Mouse (Mus musculus) hindbrain, embryonic 15.5 days (tissue): Measurements from ENCODE around the gene Gm17455. TPM values are rescaled to one million over a fixed set of nuclear protein-coding genes. Genes with fewer than 3 reads are reported as not detected.

Source experiments
- ATAC-seq: fragments of 200-750 bp; cut with Nextera tagmentation; 2 replicates; pipeline ENCODE4 v1.8.0; 2017; ENCODE audit warnings: low read depth, moderate number of reproducible peaks, moderate TSS enrichment; ENCODE audit not compliant: low FRiP score
- H3K27ac ChIP-seq: fragments of 300-500 bp; sonication (generic); replicated peaks from 2 replicates; pipeline ENCODE4 v1.5.1; 2015; ENCODE audit warnings: mild to moderate bottlenecking, inconsistent platforms
- H3K27me3 ChIP-seq: fragments of 300-500 bp; sonication (generic); 2 replicates; pipeline ENCODE4 v1.6.1; 2015; ENCODE audit warnings: control low read depth, inconsistent platforms
- H3K36me3 ChIP-seq: fragments of 300-500 bp; sonication (generic); 2 replicates; pipeline ENCODE4 v1.6.1; 2015; ENCODE audit warnings: control low read depth, inconsistent platforms
- H3K4me1 ChIP-seq: fragments of 300-500 bp; sonication (generic); replicated peaks from 2 replicates; pipeline ENCODE4 v1.6.1; 2015; ENCODE audit warnings: control low read depth, inconsistent platforms
- H3K4me2 ChIP-seq: fragments of 300-500 bp; sonication (generic); 2 replicates; pipeline ENCODE4 v1.6.1; 2015; ENCODE audit warnings: moderate library complexity, mild to moderate bottlenecking, inconsistent platforms
- H3K4me3 ChIP-seq: fragments of 300-500 bp; sonication (generic); 2 replicates; pipeline ENCODE4 v1.5.1; 2015; ENCODE audit warnings: mild to moderate bottlenecking, inconsistent platforms
- H3K9ac ChIP-seq: fragments of 300-500 bp; sonication (generic); 2 replicates; pipeline ENCODE4 v1.6.1; 2015; ENCODE audit warnings: inconsistent platforms
- H3K9me3 ChIP-seq: fragments of 300-500 bp; sonication (generic); 2 replicates; pipeline ENCODE4 v1.6.1; 2016; ENCODE audit warnings: control low read depth, inconsistent platforms
- WGBS: fragments of 180-500 bp; shearing (Covaris S2); methylation state at CpG from one replicate; pipeline ENCODE4 v1.1.7; 2015; 5-methylcytosine and 5-hydroxymethylcytosine counted together
- polyA plus RNA-seq: library from polyadenylated mRNA; unstranded; fragments of >200 nt; fragmentation: Nextera tagmentation; extraction: Ambion mirVana; gene quantifications from 2 replicates; pipeline ENCODE4 v1.2.1, GENCODE M21; 2015

Gene Gm17455
- 11.7 and 16.8 TPM in 2 replicates for polyA plus RNA-seq

DNA sequence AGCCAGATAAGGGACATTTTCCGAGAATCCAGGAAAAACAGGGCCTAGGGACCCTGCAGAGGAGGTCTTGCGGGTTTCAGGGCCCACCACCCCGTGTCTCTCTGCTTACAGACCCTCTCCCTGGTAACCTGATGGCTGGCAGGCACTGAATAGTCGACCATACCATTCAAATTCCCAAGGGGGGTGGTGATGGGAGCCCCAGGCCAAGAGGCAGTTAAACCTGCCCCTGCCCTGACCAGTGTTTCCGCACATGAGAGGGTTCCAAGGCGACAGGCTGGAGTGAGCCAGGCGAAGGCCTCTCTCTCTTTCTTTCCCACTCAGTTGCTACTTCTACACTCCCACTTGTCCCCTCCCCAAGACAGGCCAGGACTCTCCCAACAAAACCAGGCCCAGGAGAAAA, at the start of gene Gm17455:
Gene Gm17455, plus strand, starts transcription at position 278 of the 400 bp plus-strand sequence.
- peak; percentile 80 for ATAC-seq
- H3K9ac ChIP-seq: 0 out of 2 replicates have a peak within 1 kb of the TSS, but pooled peaks have one; percentile 2

DNA sequence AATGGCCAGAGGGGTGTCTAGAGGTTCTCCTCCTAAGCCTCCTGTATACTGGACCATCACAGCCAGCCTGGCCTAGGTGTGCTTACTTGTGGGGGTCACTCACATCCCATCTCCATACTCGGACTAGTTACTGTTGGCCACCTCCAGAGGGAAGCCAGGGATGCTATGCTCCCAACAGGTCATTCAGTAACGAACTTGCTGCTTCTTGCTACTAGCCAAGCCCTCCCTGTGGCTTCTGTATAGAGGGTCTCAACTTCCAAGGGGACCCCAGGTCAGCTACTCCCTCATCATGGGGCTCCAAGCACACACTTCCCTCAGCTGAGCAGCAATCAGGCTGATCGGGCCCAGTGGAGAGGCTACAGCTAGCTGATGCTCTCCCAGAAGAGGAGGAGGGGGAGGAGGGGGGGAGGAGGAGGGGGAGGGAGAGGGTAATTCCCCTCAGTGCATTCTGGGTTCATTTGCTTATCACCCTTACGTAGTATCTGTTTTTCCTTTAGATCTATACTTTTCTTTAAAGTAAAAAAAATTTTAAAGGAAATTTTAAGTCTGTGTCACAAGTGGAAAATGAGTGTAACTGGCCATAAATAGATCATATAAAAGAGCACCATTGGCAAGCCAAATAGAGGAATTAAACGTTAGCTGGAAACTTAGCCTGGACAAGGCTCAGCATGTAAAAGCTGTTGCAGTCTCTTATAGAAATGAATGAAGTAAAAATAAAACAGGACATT, 49.3 kb upstream of the Gm17455 start:
- Histone ChIP-seq H3K4me2 (no peak overlapping the region), H3K4me1 (peaks cover 27% of the 10 kb centered on the region), H3K9me3 (no peaks in the 10 kb centered on the region), H3K4me3 (no peak overlapping the region), H3K9ac (no peak overlapping the region), H3K36me3 (no peaks in the 10 kb centered on the region), H3K27ac (no peak overlapping the region), H3K27me3 (peaks cover 16% of the 10 kb centered on the region)
- 50% methylated on average over 5 of the region's 5 CpGs for WGBS
- no peak for ATAC-seq

More for the DNA sequence above, at the start of gene Gm17455:
- no peaks in the 10 kb centered on the region for H3K27me3 ChIP-seq
- H3K27ac ChIP-seq: peak within 1 kb of the TSS; percentile 38
- H3K36me3 ChIP-seq: no peaks in the 10 kb centered on the region
- H3K4me3 ChIP-seq: no peak within 1 kb of the TSS
- H3K9me3 ChIP-seq: no peaks in the 10 kb centered on the region
- peak within 1 kb of the TSS; percentile 5; the same call in 1 of the 2 replicates for H3K4me2 ChIP-seq
- peaks cover 10% of the 10 kb centered on the region for H3K4me1 ChIP-seq
- WGBS: 25% methylated on average over 7 of the region's 7 CpGs

DNA sequence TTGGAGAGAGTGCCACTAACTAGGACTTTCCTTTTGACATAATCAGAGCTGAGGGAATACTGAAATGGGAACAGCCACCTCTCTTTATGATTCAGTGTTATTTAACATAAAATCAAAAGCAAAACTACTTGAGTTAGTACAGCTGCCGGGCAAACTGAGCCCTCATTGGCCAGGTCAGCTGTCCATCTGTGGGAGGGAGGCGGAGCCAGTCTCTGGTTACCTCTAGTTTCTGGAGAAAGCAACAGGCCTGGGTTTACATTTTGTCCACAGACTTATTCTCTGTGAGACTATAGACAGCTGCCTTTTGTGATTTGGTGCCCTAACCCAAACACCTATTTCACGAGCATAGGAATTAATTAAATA, 48.7 kb upstream of the Gm17455 start:
- Histone ChIP-seq H3K4me3 (no peak overlapping the region), H3K4me2 (no peak overlapping the region), H3K4me1 (peaks cover 27% of the 10 kb centered on the region), H3K27me3 (peaks cover 16% of the 10 kb centered on the region), H3K9ac (no peak overlapping the region), H3K36me3 (no peaks in the 10 kb centered on the region), H3K9me3 (no peaks in the 10 kb centered on the region), H3K27ac (no peak overlapping the region)
- 56% methylated on average over 3 of the region's 3 CpGs for WGBS
- ATAC-seq: no peak

DNA sequence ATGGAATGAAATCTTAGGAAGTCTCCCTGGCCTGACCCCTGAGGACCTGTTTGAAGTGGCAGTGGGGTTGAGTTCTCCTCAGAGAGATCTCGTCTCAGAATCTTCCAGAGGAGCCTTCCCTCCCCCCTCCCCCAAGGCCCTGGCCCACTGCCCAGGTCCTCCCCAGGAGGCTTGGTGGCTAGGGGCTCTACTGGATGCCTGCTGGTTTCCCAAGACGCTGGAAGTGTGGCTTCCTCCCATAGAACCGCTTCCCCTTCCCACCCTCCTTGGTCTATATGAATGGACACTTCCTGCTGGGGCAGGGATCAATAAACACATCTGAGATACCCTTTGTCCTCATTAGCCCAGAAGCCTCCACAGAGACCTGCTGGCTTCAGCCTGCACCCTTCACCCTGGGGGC, 48.3 kb upstream of the Gm17455 start:
- H3K9me3 ChIP-seq: no peaks in the 10 kb centered on the region
- no peak for ATAC-seq
- peaks cover 11% of the 10 kb centered on the region for H3K27me3 ChIP-seq
- 17% methylated on average over 3 of the region's 3 CpGs for WGBS
- H3K36me3 ChIP-seq: no peaks in the 10 kb centered on the region
- H3K27ac ChIP-seq: peak overlapping the region; percentile 40; the same call in 1 of the 2 replicates
- no peak overlapping the region for H3K4me2 ChIP-seq
- no peak overlapping the region for H3K4me3 ChIP-seq
- H3K9ac ChIP-seq: no peak overlapping the region
- peaks cover 26% of the 10 kb centered on the region for H3K4me1 ChIP-seq

DNA sequence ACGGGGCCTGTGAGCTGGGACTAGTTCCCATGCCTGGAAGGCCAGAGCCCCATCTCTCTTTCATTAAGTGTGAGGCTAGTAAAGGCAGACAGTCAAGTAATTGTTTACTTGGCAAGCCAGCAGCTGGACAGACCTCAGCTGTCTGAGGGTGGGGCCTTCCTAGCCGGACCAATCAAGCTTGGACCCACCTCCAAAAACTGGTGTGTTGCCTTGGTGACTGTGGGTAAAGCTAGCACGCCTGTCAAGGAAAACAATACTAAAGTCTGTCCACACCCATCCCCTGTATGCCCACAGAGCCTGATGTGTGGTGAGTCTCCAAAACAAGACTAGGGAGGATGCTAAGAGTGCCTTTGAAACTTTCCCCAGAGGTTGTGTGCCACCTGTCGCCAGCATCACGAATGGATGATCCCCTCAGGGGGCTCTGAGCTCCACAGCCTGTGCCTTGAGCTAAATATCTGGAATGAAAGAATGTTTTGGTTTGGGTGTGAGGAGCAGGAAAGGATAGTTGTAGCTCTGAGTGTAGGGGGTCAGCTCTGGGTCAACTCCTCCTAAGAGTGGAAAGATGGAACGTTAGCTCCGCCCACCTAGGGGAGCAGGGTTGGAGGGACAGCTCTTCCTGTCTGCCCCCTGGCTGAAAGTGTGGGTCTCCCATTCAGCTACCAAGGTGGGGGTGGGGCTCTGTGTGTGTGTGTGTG, 47.6 kb upstream of the Gm17455 start:
- WGBS: 23% methylated on average over 7 of the region's 7 CpGs
- Histone ChIP-seq H3K27me3 (peaks cover 5% of the 10 kb centered on the region), H3K4me1 (peaks cover 21% of the 10 kb centered on the region), H3K36me3 (no peaks in the 10 kb centered on the region), H3K4me3 (no peak overlapping the region), H3K27ac (peak overlapping the region; percentile 40), H3K9me3 (no peaks in the 10 kb centered on the region), H3K9ac (no peak overlapping the region), H3K4me2 (no peak overlapping the region)
- peak; percentile 46 for ATAC-seq

DNA sequence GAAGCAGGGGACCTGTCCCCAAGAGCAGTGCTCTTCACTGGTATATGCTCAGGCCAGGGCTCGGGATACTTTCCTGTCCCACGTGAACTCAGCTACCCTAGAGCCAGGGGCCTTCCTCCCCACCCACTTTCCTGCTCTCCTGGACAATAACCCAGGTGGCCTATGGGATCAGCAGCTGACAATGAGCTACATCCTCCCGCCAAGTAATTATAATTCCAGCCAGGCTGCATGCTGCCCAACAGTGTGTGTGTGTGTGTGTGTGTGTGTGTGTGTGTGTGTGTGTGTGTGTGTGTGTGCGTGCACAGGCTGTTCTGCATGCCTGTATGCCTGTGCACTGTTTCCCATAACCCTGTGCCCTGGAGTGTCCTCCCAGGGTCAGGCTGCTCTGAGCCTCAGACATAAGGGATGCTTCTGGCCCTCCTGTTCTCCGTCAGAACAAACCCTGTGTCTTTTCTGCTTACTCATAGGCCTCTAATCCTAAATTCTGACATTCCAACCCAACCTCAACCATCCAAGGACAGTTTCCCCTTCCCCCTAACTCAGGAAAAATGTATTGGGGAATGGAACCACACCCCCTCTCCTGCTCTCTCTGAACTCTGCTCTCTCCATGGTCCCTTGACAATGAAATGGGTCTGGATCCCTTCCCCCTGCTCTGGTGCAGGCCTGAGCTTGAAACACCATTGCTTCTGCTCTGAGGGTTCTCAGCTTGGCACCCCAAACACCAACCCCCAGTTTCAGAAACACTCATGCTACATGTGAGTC, 46.1 kb upstream of the Gm17455 start:
- H3K27ac ChIP-seq: no peak overlapping the region
- H3K9ac ChIP-seq: no peak overlapping the region
- 57% methylated on average over 5 of the region's 5 CpGs for WGBS

DNA sequence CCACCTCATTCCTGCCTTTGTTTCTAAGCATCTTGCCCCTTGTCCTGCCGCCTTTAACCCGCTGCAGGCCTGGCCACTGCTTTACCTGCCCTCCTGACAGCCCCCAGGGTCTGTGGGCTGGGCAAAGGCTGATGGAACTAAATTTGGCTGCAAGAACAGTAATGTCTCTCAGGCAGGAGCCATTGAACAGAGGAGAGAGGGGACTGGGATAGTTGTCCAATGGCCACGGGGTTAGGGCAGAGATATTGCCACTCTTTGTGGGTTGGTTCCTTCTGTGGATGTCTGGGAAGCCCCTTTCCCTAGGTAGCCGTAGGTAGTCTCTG, 45.6 kb upstream of the Gm17455 start:
- H3K4me2 ChIP-seq: no peak overlapping the region
- H3K36me3 ChIP-seq: no peaks in the 10 kb centered on the region
- WGBS: 96% methylated on average over 4 of the region's 4 CpGs
- ATAC-seq: no peak
- H3K9me3 ChIP-seq: no peaks in the 10 kb centered on the region
- H3K9ac ChIP-seq: no peak overlapping the region
- peaks cover 21% of the 10 kb centered on the region for H3K4me1 ChIP-seq
- H3K4me3 ChIP-seq: no peak overlapping the region
- H3K27ac ChIP-seq: no peak overlapping the region
- no peaks in the 10 kb centered on the region for H3K27me3 ChIP-seq

More for the DNA sequence above, 46.1 kb upstream of the Gm17455 start:
- Histone ChIP-seq H3K4me1 (peaks cover 18% of the 10 kb centered on the region), H3K9me3 (no peaks in the 10 kb centered on the region), H3K4me3 (no peak overlapping the region), H3K27me3 (no peaks in the 10 kb centered on the region), H3K4me2 (no peak overlapping the region), H3K36me3 (no peaks in the 10 kb centered on the region)
- no peak for ATAC-seq

DNA sequence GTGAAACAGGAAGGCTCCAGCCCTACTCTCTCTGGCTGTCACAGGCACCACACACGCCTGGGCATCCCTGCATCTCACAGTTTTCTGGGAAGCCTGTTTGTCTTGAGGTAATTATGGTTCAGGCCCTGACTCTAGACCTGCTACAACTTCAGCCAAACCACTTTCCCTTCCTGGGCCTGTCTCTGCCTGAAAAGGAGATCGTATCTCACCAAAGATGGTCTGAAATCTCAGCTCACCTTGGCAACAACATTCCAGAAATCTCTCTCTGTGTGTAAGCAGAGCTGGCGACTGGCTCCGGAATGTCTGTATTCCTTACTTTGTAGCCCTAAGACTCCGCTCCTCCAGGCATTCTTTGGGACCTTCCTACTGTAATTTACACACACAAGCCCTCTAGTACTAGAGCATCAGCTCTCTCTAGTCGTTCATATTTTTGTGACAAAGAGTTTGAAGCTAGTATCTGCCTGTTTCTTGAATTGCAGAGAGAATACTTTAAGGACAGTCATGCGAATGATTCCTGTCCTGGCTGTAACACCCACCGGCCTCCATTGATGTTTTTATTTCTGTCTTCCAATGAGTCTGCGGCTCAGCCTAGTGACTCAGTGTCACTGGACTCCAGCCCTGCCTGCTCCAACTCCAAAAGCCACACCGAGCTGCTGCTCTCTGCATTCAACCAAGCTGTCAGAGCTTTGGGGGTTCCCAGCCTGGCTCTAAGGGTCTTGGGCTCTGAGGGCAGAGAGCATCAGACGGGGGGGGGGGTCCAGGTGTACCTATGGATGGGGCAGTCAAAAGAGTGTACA, 44.4 kb upstream of the Gm17455 start:
- Histone ChIP-seq H3K36me3 (no peaks in the 10 kb centered on the region), H3K4me1 (peaks cover 21% of the 10 kb centered on the region), H3K9me3 (no peaks in the 10 kb centered on the region), H3K9ac (no peak overlapping the region), H3K27me3 (no peaks in the 10 kb centered on the region), H3K27ac (no peak overlapping the region), H3K4me3 (no peak overlapping the region), H3K4me2 (no peak overlapping the region)
- 78% methylated on average over 11 of the region's 11 CpGs for WGBS
- ATAC-seq: no peak

DNA sequence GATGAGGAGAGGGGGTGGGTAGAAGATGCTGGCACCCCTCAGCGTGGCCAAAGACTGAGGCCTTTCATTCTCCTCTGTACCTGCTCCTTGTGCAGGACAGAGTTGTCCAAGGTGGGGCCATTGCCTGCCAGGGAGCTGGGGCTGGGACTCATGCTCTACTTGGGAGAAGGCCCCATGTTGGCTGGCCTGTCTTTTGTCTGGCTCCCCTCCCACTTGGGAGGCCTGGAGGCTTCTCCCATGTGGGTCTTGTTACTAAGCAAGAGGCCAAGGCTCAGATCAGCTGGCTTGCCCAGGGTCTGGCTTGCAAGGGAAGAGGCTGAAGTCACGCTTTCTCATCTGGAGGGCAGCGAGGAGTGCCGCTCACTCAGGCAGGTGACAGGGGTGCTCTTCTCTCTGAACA, 42.1 kb upstream of the Gm17455 start:
- no peak overlapping the region for H3K4me2 ChIP-seq
- H3K4me1 ChIP-seq: peaks cover 24% of the 10 kb centered on the region
- H3K4me3 ChIP-seq: no peak overlapping the region
- no peak overlapping the region for H3K9ac ChIP-seq
- H3K27me3 ChIP-seq: no peaks in the 10 kb centered on the region
- no peak overlapping the region for H3K27ac ChIP-seq
- WGBS: 91% methylated on average over 4 of the region's 4 CpGs
- H3K9me3 ChIP-seq: no peaks in the 10 kb centered on the region
- H3K36me3 ChIP-seq: no peaks in the 10 kb centered on the region
- no peak for ATAC-seq

DNA sequence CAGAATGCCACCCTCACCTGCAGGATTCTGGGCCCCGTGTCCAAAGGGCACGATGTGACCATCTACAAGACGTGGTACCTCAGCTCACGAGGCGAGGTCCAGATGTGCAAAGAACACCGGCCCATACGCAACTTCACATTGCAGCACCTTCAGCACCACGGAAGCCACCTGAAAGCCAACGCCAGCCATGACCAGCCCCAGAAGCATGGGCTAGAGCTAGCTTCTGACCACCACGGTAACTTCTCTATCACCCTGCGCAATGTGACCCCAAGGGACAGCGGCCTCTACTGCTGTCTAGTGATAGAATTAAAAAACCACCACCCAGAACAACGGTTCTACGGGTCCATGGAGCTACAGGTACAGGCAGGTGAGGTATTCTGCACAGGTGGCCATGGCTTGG, 41.6 kb upstream of the Gm17455 start:
- Histone ChIP-seq H3K4me2 (no peak overlapping the region), H3K27ac (no peak overlapping the region), H3K9me3 (no peaks in the 10 kb centered on the region), H3K4me3 (no peak overlapping the region), H3K4me1 (peaks cover 28% of the 10 kb centered on the region), H3K9ac (no peak overlapping the region), H3K36me3 (no peaks in the 10 kb centered on the region), H3K27me3 (no peaks in the 10 kb centered on the region)
- ATAC-seq: no peak
- 96% methylated on average over 14 of the region's 14 CpGs for WGBS

DNA sequence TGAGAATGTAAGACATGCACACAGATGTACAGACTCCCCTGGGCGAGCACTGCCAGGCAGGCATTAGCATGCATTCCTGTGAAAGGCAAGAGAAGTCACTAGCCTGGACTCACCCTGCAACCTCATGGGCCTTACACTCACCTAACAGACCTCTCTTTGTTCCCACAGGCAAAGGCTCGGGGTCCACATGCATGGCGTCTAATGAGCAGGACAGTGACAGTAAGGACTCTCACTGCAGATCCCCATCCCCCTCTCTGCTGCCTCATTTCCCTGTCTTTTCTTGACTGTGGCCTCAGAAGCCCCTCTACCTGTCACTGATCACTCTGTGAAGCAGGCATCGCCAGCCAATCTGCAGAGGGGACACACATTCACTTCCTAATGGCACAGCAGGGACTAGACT, 40.8 kb upstream of the Gm17455 start:
- Histone ChIP-seq H3K9me3 (no peaks in the 10 kb centered on the region), H3K4me3 (no peak overlapping the region), H3K36me3 (no peaks in the 10 kb centered on the region), H3K4me1 (peaks cover 22% of the 10 kb centered on the region), H3K27ac (no peak overlapping the region), H3K27me3 (no peaks in the 10 kb centered on the region), H3K4me2 (no peak overlapping the region), H3K9ac (no peak overlapping the region)
- ATAC-seq: no peak
- WGBS: 35% methylated on average over 4 of the region's 4 CpGs
